Mouse (Mus musculus): Measurements from ENCODE around the gene Smg9. TPM values are rescaled to one million over a fixed set of nuclear protein-coding genes. Genes with fewer than 3 reads are reported as not detected.
A peak's percentile ranks its signal among the peaks of the same experiment; 100 is the strongest.

Smg9 gene
- total and polyA plus RNA-seq, 3 experiments: 54.6 to 95.3 TPM; not detected in 1

- Histone ChIP-seq H3K79me2 (ENCODE audit: control insufficient read depth, insufficient read depth, low read length, poor library complexity) (0 out of 2 replicates have a peak, but pooled peaks cover 2% of the 10 kb centered on the region), H3K27ac (ENCODE audit: control insufficient read depth, low read depth, low read length) (no peak overlapping the region), H3K9ac (ENCODE audit: control insufficient read depth, low read depth, low read length, poor library complexity, severe bottlenecking) (no peak overlapping the region), H3K36me3 (ENCODE audit: control insufficient read depth in 1 of 2, insufficient read depth in 2 of 2, low read length in 2 of 2) (peaks cover 0 to 5% of the 10 kb centered on the region in 2 experiments; a peak in 2 of 4 replicates), H3K9me3 (replicated peaks; ENCODE audit: insufficient read depth, low read length) (no peaks in the 10 kb centered on the region), H3K4me3 (ENCODE audit: control insufficient read depth in 1 of 2, insufficient read depth in 1 of 2, low read depth in 2 of 2, low read length in 2 of 2) (no peak overlapping the region), H3K4me1 (ENCODE audit: control insufficient read depth in 1 of 2, insufficient read depth in 2 of 2, low read length in 2 of 2) (peaks cover 4 to 19% of the 10 kb centered on the region in 2 experiments), H3K27me3 (ENCODE audit: control insufficient read depth in 1 of 2, insufficient read depth in 2 of 2, low read length in 2 of 2) (peaks cover 5 to 8% of the 10 kb centered on the region in 2 experiments)
- DNase-seq (ENCODE audit: low read depth, low spot score): no peak
- TF ChIP-seq E2F4 (IDR thresholded peaks at IDR 0.05; ENCODE audit: borderline replicate concordance, low read depth, low read length) (no peak), TBP (IDR thresholded peaks at IDR 0.05; ENCODE audit: low read depth, low read length) (no peak), GABPA (IDR thresholded peaks at IDR 0.05; ENCODE audit: low read depth, low read length) (no peak), ZC3H11A (IDR thresholded peaks at IDR 0.05; ENCODE audit: low read depth, low read length) (no peak), CTCF (IDR thresholded peaks at IDR 0.05 in 2 of 3, conservative IDR thresholded peaks at IDR 0.05 in 1 of 3; ENCODE audit: control insufficient read depth in 1 of 3, insufficient read depth in 1 of 3, low read depth in 2 of 3, low read length in 3 of 3, poor library complexity in 1 of 3, severe bottlenecking in 1 of 3) (no peak), ZKSCAN1 (IDR thresholded peaks at IDR 0.05; ENCODE audit: low read depth, low read length) (no peak), POLR2A (IDR thresholded peaks at IDR 0.05; ENCODE audit: control insufficient read depth in 1 of 2, insufficient read depth in 1 of 2, low read depth in 1 of 2, low read length in 2 of 2, poor library complexity in 1 of 2) (no peak), SMC3 (IDR thresholded peaks at IDR 0.05; ENCODE audit: low read depth, low read length) (no peak)
Measured at GRCm38 (mm10) chr7:24459843-24460242, 60.4 kb downstream of the Smg9 start.

- Histone ChIP-seq H3K27me3 (ENCODE audit: control insufficient read depth in 1 of 2, insufficient read depth in 2 of 2, low read length in 2 of 2) (peaks cover 1 to 3% of the 10 kb centered on the region in 2 experiments; a peak in 1 of 4 replicates), H3K9me3 (replicated peaks; ENCODE audit: insufficient read depth, low read length) (no peaks in the 10 kb centered on the region), H3K9ac (ENCODE audit: control insufficient read depth, low read depth, low read length, poor library complexity, severe bottlenecking) (no peak overlapping the region), H3K79me2 (ENCODE audit: control insufficient read depth, insufficient read depth, low read length, poor library complexity) (0 out of 2 replicates have a peak, but pooled peaks cover 2% of the 10 kb centered on the region), H3K27ac (ENCODE audit: control insufficient read depth, low read depth, low read length) (no peak overlapping the region), H3K36me3 (ENCODE audit: control insufficient read depth in 1 of 2, insufficient read depth in 2 of 2, low read length in 2 of 2) (peaks cover 0 to 5% of the 10 kb centered on the region in 2 experiments; a peak in 2 of 4 replicates), H3K4me1 (ENCODE audit: control insufficient read depth in 1 of 2, insufficient read depth in 2 of 2, low read length in 2 of 2) (peaks cover 4 to 19% of the 10 kb centered on the region in 2 experiments), H3K4me3 (ENCODE audit: control insufficient read depth in 1 of 2, insufficient read depth in 1 of 2, low read depth in 2 of 2, low read length in 2 of 2) (peak overlapping the region; percentile 13 to 20; a peak in 1 of 4 replicates)
- TF ChIP-seq TCF12 (IDR thresholded peaks at IDR 0.05; ENCODE audit: low read depth, low read length) (no peak), USF2 (IDR thresholded peaks at IDR 0.05; ENCODE audit: borderline replicate concordance in 1 of 2, insufficient read depth in 1 of 2, low read depth in 1 of 2, low read length in 2 of 2) (no peak), RCOR1 (IDR thresholded peaks at IDR 0.05; ENCODE audit: low read depth, low read length) (no peak), GATA1 (IDR thresholded peaks at IDR 0.05; ENCODE audit: low read depth, low read length) (peak; percentile 73), POLR2AphosphoS2 (IDR thresholded peaks at IDR 0.05; ENCODE audit: low read length) (no peak), TBP (IDR thresholded peaks at IDR 0.05; ENCODE audit: low read depth, low read length) (no peak)
- peak; percentile 46 for DNase-seq (ENCODE audit: low read depth, low spot score)
Measured at GRCm38 (mm10) chr7:24461376-24462051, 62.1 kb downstream of the Smg9 start.
